Mouse (Mus musculus) hindbrain, postnatal 0 days (tissue): ENCODE measurements around the gene Mettl7a3. TPM values are rescaled to one million over a fixed set of nuclear protein-coding genes. Genes with fewer than 3 reads are reported as not detected.

Experiments used
- ATAC-seq: fragments of 200-750 bp; cut with Nextera tagmentation; 2 replicates; pipeline ENCODE4 v1.8.0; 2017; ENCODE audit warnings: mild to moderate bottlenecking, moderate TSS enrichment, moderate library complexity
- DNase-seq: peaks from one replicate; pipeline ENCODE4 v3.0.0-alpha.2; 2015; ENCODE audit warnings: low spot score
- H3K27ac ChIP-seq: fragments of 300-500 bp; sonication (generic); 2 replicates; pipeline ENCODE4 v1.5.1; 2014; ENCODE audit warnings: mild to moderate bottlenecking
- H3K27me3 ChIP-seq: fragments of 300-500 bp; sonication (generic); 2 replicates; pipeline ENCODE4 v1.6.1; 2014; ENCODE audit warnings: low read length, mixed read lengths; ENCODE audit not compliant: insufficient read depth
- H3K36me3 ChIP-seq: fragments of 300-500 bp; sonication (generic); 2 replicates; pipeline ENCODE4 v1.6.1; 2014; ENCODE audit warnings: low read length, mixed read lengths; ENCODE audit not compliant: insufficient read depth
- H3K4me1 ChIP-seq: fragments of 300-500 bp; sonication (generic); 2 replicates; pipeline ENCODE4 v1.6.1; 2014; ENCODE audit warnings: antibody characterized with exemption, low read length, mixed read lengths; ENCODE audit not compliant: insufficient read depth
- H3K4me2 ChIP-seq: fragments of 300-500 bp; sonication (generic); 2 replicates; pipeline ENCODE4 v1.6.1; 2014; ENCODE audit warnings: low read depth, mild to moderate bottlenecking, low read length, moderate library complexity, mixed read lengths
- H3K4me3 ChIP-seq: fragments of 300-500 bp; sonication (generic); 2 replicates; pipeline ENCODE4 v1.5.1; 2014; ENCODE audit warnings: low read length
- H3K9ac ChIP-seq: fragments of 300-500 bp; sonication (generic); replicated peaks from 2 replicates; pipeline ENCODE4 v1.6.1; 2014; ENCODE audit warnings: mild to moderate bottlenecking, low read length, moderate library complexity, mixed read lengths
- H3K9me3 ChIP-seq: fragments of 300-500 bp; sonication (generic); 2 replicates; pipeline ENCODE4 v1.6.1; 2016; ENCODE audit warnings: low read length, mixed read lengths
- CTCF ChIP-seq: IDR thresholded peaks from 2 replicates; pipeline ENCODE4 v1.5.1; 2016; ENCODE audit warnings: antibody characterized with exemption, control low read depth, low read depth
- WGBS: fragments of 180-500 bp; shearing (Covaris S2); extraction: QIAGEN DNeasy Blood & Tissue Kit; methylation state at CpG from one replicate; pipeline ENCODE4 v1.1.7; 2014; 5-methylcytosine and 5-hydroxymethylcytosine counted together
- polyA plus RNA-seq: library from polyadenylated mRNA; unstranded; fragments of >200 nt; fragmentation: Nextera tagmentation; extraction: Ambion mirVana; gene quantifications from 2 replicates; pipeline ENCODE4 v1.2.1, GENCODE M21; 2015
- total RNA-seq: library from RNA; depleted of rRNA; stranded (reverse); fragments of >200 nt; gene quantifications from 2 replicates; pipeline ENCODE4 v1.2.3, GENCODE M21; 2014; rRNA removed

Mettl7a3 gene
- 0.36 and 1.2 TPM in 2 replicates for total RNA-seq
- polyA plus RNA-seq = 0.10 and 0.25 TPM in 2 replicates

DNA sequence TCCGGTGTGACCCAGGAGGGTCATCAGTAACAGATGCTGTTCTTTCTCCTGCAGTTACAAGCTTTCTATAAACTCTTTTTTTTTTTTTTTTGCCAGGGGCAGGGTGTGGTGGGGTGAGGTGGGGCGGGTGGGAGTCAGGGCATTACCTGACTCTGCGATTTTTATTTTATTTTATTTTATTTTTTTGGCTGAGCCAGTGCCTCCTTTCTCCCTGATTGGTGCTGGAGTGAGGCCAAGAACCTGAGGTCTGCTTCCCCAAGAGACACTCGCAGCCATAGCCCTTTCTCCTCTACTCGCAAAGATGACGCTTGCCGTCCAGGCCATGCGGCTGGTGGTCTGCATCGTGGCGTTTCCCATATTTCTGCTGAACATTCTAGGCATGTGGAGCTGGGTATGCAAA is at the start of gene Mettl7a3:
TSS of gene Mettl7a3 (plus strand) at position 301 of the 400 bp plus-strand sequence.
- no peak for DNase-seq
- ATAC-seq = no peak
- Histone ChIP-seq H3K9me3 (no peaks in the 10 kb centered on the region), H3K27ac (no peak within 1 kb of the TSS), H3K4me1 (no peaks in the 10 kb centered on the region), H3K36me3 (no peaks in the 10 kb centered on the region), H3K4me2 (no peak within 1 kb of the TSS), H3K27me3 (no peaks in the 10 kb centered on the region), H3K9ac (no peak within 1 kb of the TSS), H3K4me3 (no peak within 1 kb of the TSS)
- no peak for TF ChIP-seq CTCF
- WGBS = 55% methylated on average over 10 of the region's 10 CpGs

DNA sequence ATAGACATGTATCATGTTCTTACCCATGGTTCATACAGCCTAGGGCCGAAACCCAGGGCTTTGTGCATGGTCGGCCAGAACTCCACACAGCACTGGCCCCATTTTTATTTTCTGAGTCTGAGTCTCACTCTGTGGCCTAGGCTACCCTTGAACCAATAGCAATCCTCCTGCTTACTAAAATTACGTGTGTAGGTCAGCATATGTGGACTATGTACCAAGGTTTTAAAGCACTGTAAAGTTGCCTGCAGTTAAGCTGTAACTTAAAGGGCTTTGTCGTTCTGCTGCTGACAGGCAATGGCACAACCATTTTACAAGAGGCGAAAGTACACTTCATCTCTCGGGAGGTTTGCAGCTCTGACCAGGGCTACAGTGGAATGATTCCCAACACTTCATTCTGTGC is 45.7 kb upstream of the Mettl7a3 start:
- no peak overlapping the region for H3K9ac ChIP-seq
- H3K4me3 ChIP-seq = no peak overlapping the region
- no peaks in the 10 kb centered on the region for H3K9me3 ChIP-seq
- no peak for TF ChIP-seq CTCF
- no peak overlapping the region for H3K4me2 ChIP-seq
- H3K36me3 ChIP-seq = no peaks in the 10 kb centered on the region
- no peak for DNase-seq
- ATAC-seq = no peak
- H3K4me1 ChIP-seq = no peaks in the 10 kb centered on the region
- H3K27ac ChIP-seq = no peak overlapping the region
- H3K27me3 ChIP-seq = no peaks in the 10 kb centered on the region
- WGBS = 96% methylated on average over 6 of the region's 6 CpGs

DNA sequence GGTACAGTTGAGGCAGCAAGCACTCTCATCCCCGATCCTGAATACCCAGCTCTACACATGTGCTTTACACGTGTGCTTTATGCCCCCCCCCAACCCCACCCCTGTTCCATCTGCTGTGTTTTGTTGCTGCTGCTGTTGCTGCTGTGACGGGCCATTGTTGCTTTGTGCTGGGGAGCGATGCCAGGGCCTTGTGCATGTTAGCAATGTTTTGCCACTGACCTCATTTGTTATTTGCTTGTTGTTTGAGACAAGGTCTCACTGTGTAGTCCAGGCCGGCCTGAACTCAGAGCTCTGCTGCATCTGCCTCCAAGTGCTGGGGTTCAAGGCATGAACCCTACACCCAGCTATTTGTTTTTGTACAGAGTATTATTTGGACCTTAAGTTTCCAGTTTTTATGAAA is 43.9 kb upstream of the Mettl7a3 start:
- TF ChIP-seq CTCF = no peak
- H3K4me3 ChIP-seq = no peak overlapping the region
- no peaks in the 10 kb centered on the region for H3K27me3 ChIP-seq
- DNase-seq = no peak
- H3K9me3 ChIP-seq = no peaks in the 10 kb centered on the region
- no peak overlapping the region for H3K4me2 ChIP-seq
- no peak for ATAC-seq
- no peaks in the 10 kb centered on the region for H3K4me1 ChIP-seq
- H3K27ac ChIP-seq = no peak overlapping the region
- 53% methylated on average over 5 of the region's 5 CpGs for WGBS
- H3K9ac ChIP-seq = no peak overlapping the region
- no peaks in the 10 kb centered on the region for H3K36me3 ChIP-seq

DNA sequence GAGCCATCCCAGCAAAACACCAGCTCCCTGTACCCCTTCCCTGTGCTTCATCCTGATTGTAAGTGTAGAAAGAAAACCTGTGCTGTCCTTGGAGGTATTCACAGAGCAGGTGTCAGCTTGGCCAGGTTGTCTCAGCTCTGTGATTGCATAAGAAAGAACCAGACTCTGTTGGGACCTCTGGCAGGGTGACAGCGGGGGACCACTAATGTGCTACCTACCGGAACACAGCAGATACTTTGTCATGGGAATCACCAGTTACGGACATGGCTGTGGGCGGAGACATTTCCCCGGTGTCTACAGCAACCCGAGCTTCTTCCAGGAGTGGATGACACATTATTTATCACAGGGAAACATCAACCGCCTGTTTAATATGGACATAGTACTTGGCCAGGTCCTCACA is 42.4 kb upstream of the Mettl7a3 start:
- DNase-seq (no peak), ATAC-seq (no peak)
- no peak overlapping the region for H3K4me2 ChIP-seq
- H3K9ac ChIP-seq = no peak overlapping the region
- H3K27me3 ChIP-seq = no peaks in the 10 kb centered on the region
- H3K4me3 ChIP-seq = no peak overlapping the region
- TF ChIP-seq CTCF = no peak
- no peaks in the 10 kb centered on the region for H3K36me3 ChIP-seq
- H3K9me3 ChIP-seq = no peaks in the 10 kb centered on the region
- whole genome bisulfite sequencing = 63% methylated on average over 7 of the region's 7 CpGs
- no peaks in the 10 kb centered on the region for H3K4me1 ChIP-seq
- H3K27ac ChIP-seq = no peak overlapping the region

DNA sequence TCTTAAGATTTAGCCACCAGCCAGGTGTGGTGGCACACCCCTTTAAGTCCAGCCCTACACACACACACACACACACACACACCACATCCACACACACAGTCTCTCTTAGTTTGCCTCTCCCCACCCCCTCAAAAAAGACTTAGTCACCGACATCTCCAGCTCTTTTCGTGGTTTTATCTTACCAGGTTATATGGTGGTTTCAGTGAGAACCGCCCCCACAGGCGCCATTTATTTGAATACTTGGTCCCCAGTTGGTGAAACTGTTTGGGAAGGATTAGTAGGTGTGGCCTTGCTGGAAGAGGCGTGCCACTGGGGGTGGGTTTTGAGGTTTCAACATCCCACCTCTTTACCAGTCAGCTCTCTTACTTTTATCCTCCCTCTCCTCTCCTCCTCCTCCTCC is 36.9 kb upstream of the Mettl7a3 start:
- H3K4me3 ChIP-seq = no peak overlapping the region
- H3K9ac ChIP-seq = no peak overlapping the region
- H3K4me1 ChIP-seq = no peaks in the 10 kb centered on the region
- TF ChIP-seq CTCF = no peak
- no peaks in the 10 kb centered on the region for H3K36me3 ChIP-seq
- H3K9me3 ChIP-seq = no peaks in the 10 kb centered on the region
- DNase-seq (no peak), ATAC-seq (no peak)
- H3K4me2 ChIP-seq = no peak overlapping the region
- H3K27ac ChIP-seq = no peak overlapping the region
- no peaks in the 10 kb centered on the region for H3K27me3 ChIP-seq
- 90% methylated on average over 5 of the region's 5 CpGs for WGBS

DNA sequence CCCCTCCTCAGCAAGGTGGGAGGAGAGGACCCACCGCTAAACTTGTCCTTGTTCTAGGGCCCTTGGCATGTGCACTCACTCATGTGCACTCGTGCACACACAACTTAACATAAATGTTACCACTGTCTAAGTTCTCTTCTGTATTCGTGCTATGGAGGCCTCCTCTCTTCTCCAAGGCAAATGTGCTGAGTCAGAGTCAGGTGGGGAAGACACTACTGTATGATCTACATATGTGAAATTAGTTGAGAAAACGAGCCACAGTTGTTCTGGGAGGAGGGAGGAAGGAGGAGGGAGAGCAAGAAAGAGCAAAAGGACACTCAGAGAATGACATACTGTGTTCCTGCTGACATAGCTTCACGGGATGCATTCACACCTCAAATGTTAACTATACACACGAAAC is 34.2 kb upstream of the Mettl7a3 start:
- Histone ChIP-seq H3K4me1 (no peaks in the 10 kb centered on the region), H3K4me3 (no peak overlapping the region), H3K4me2 (no peak overlapping the region), H3K36me3 (no peaks in the 10 kb centered on the region), H3K9me3 (no peaks in the 10 kb centered on the region), H3K27me3 (no peaks in the 10 kb centered on the region), H3K27ac (no peak overlapping the region), H3K9ac (no peak overlapping the region)
- WGBS = 78% methylated on average over 6 of the region's 6 CpGs
- TF ChIP-seq CTCF = no peak
- no peak for DNase-seq
- no peak for ATAC-seq

DNA sequence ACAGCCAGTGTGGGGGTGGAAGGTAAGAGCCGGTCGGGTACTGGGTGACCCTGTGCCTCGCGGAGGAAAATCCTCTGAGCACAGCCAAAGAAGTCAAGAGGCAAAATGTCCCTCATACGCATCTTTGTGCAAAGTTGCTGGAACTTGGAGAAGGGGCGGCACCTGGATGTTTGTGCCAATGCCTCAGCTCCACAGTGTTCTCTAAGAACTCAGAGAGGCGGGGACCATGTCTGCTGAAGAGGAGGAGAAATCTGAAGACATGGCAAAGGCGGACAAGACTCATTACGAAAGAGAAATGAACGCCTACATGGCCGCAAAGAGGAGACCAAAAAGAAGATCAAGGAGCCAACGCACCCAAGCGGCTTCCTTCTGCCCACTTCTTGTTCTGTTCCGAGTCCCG is 33.2 kb upstream of the Mettl7a3 start:
- 52% methylated on average over 15 of the region's 15 CpGs for WGBS
- Histone ChIP-seq H3K4me2 (no peak overlapping the region), H3K27ac (no peak overlapping the region), H3K4me1 (no peaks in the 10 kb centered on the region), H3K4me3 (no peak overlapping the region), H3K9me3 (no peaks in the 10 kb centered on the region), H3K9ac (no peak overlapping the region), H3K27me3 (no peaks in the 10 kb centered on the region), H3K36me3 (no peaks in the 10 kb centered on the region)
- ATAC-seq (no peak), DNase-seq (no peak)
- no peak for TF ChIP-seq CTCF
